Mouse (Mus musculus) heart, embryonic 10.5 days (tissue): ENCODE data around the gene Gm18596. TPM values are rescaled to one million over a fixed set of nuclear protein-coding genes. Genes with fewer than 3 reads are reported as not detected.

Experiments
- polyA plus RNA-seq: library from polyadenylated mRNA; unstranded; fragments of >200 nt; fragmentation: Nextera tagmentation; extraction: Ambion mirVana; gene quantifications from 2 replicates; pipeline ENCODE4 v1.2.1, GENCODE M21; 2016

Gene Gm18596
- polyA plus RNA-seq, 1 experiment from 2014 or later, result not detected

Other genes with a start within 250 kb of the Gm18596 start
- 30.7 and 45.6 TPM in 2 replicates for gene Fam207a, start 226.9 kb downstream of the Gm18596 start, polyA plus RNA-seq
- gene Itgb2, start 212.4 kb downstream of the Gm18596 start, polyA plus RNA-seq, result 2.4 and 3.6 TPM in 2 replicates
- gene Pttg1ip, start 160.9 kb downstream of the Gm18596 start, polyA plus RNA-seq, result 94.9 and 97.0 TPM in 2 replicates
- 235 and 306 TPM in 2 replicates for gene Sumo3, start 136.5 kb downstream of the Gm18596 start, polyA plus RNA-seq
- gene Gm49325, start 136.4 kb downstream of the Gm18596 start, polyA plus RNA-seq, result 2.1 and 2.7 TPM in 2 replicates
- 83.1 and 92.1 TPM in 2 replicates for gene Ube2g2, start 120.4 kb downstream of the Gm18596 start, polyA plus RNA-seq
- 0.14 and 0.38 TPM in 2 replicates for gene Tspear, start 56.1 kb downstream of the Gm18596 start, polyA plus RNA-seq
- gene Gm19402, start 51.9 kb downstream of the Gm18596 start, polyA plus RNA-seq, result not detected in 2 replicates
- gene Gm9508, start 45.4 kb downstream of the Gm18596 start, polyA plus RNA-seq, result not detected in 2 replicates
- not detected in 2 replicates for gene Gm10272, start 36.0 kb downstream of the Gm18596 start, polyA plus RNA-seq
- not detected in 2 replicates for gene Gm10024, start 31.2 kb downstream of the Gm18596 start, polyA plus RNA-seq
- gene Gm10142, start 26.8 kb downstream of the Gm18596 start, polyA plus RNA-seq, result not detected in 2 replicates
- gene Krtap12-1, start 22.0 kb downstream of the Gm18596 start, polyA plus RNA-seq, result not detected in 2 replicates
- not detected in 2 replicates for gene Gm10100, start 16.2 kb downstream of the Gm18596 start, polyA plus RNA-seq
- gene Gm9736, start 8.7 kb upstream of the Gm18596 start, polyA plus RNA-seq, result not detected in 2 replicates
- not detected in 2 replicates for gene Gm3233, start 17.0 kb upstream of the Gm18596 start, polyA plus RNA-seq
- gene Gm3238, start 28.7 kb upstream of the Gm18596 start, polyA plus RNA-seq, result not detected in 2 replicates
- not detected in 2 replicates for gene Gm7138, start 34.3 kb upstream of the Gm18596 start, polyA plus RNA-seq
- gene Gm3250, start 39.9 kb upstream of the Gm18596 start, polyA plus RNA-seq, result not detected in 2 replicates
- gene Gm7137, start 45.6 kb upstream of the Gm18596 start, polyA plus RNA-seq, result not detected in 2 replicates
- not detected in 2 replicates for gene Gm9639, start 52.4 kb upstream of the Gm18596 start, polyA plus RNA-seq
- gene Gm19668, start 56.5 kb upstream of the Gm18596 start, polyA plus RNA-seq, result not detected in 2 replicates
- not detected in 2 replicates for gene Gm9507, start 69.2 kb upstream of the Gm18596 start, polyA plus RNA-seq
- gene Gm2696, start 72.0 kb upstream of the Gm18596 start, polyA plus RNA-seq, result not detected in 2 replicates
- not detected in 2 replicates for gene Krtap10-4, start 84.5 kb upstream of the Gm18596 start, polyA plus RNA-seq
- not detected in 2 replicates for gene Krtap10-10, start 93.3 kb upstream of the Gm18596 start, polyA plus RNA-seq
- gene Gm36176, start 104.2 kb upstream of the Gm18596 start, polyA plus RNA-seq, result not detected in 2 replicates
- gene Gm10318, start 110.2 kb upstream of the Gm18596 start, polyA plus RNA-seq, result not detected in 2 replicates
- not detected in 2 replicates for gene Gm3285, start 119.3 kb upstream of the Gm18596 start, polyA plus RNA-seq
- gene Lrrc3, start 159.9 kb upstream of the Gm18596 start, polyA plus RNA-seq, result 2.7 and 4.9 TPM in 2 replicates
- gene Trpm2, start 227.9 kb upstream of the Gm18596 start, polyA plus RNA-seq, result 0.43 TPM in 2 replicates
- gene 1810043G02Rik, start 235.9 kb upstream of the Gm18596 start, polyA plus RNA-seq, result 16.9 and 23.1 TPM in 2 replicates